Mouse (Mus musculus): ENCODE measurements around the gene Sycp3. TPM values are rescaled to one million over a fixed set of nuclear protein-coding genes. Genes with fewer than 3 reads are reported as not detected.
A peak's percentile ranks its signal among the peaks of the same experiment; 100 is the strongest.

The Sycp3 gene
- polyA plus RNA-seq (2015; fragmentation: Nextera tagmentation; extraction: Ambion mirVana) = 0.26 and 0.28 TPM in 2 replicates

- Histone ChIP-seq H3K4me2 (no peak within 1 kb of the TSS), H3K36me3 (no peaks in the 10 kb centered on the region), H3K9me3 (no peaks in the 10 kb centered on the region), H3K9ac (no peak within 1 kb of the TSS), H3K27ac (no peak within 1 kb of the TSS), H3K4me3 (replicated peaks) (no peak within 1 kb of the TSS), H3K27me3 (replicated peaks) (no peaks in the 10 kb centered on the region), H3K4me1 (no peaks in the 10 kb centered on the region)
- ATAC-seq (ENCODE audit: insufficient read depth, low FRiP score, low read depth) = no peak
- WGBS = 81% methylated on average over 33 of the region's 33 CpGs
Observed at GRCm38 (mm10) chr10:88459502-88459992, at the start of gene Sycp3. Sycp3 (plus strand) TSS chr10:88459569.

GRCm38 (mm10) chr10:88409751-88410150, 49.6 kb upstream of the Sycp3 start:
- 60% methylated on average over 2 of the region's 2 CpGs for WGBS
- no peaks in the 10 kb centered on the region for H3K27me3 ChIP-seq (replicated peaks)
- ATAC-seq (ENCODE audit: insufficient read depth, low FRiP score, low read depth) = no peak
- H3K4me2 ChIP-seq = no peak overlapping the region
- no peaks in the 10 kb centered on the region for H3K4me1 ChIP-seq
- no peaks in the 10 kb centered on the region for H3K36me3 ChIP-seq
- H3K4me3 ChIP-seq (replicated peaks) = no peak overlapping the region
- no peak overlapping the region for H3K9ac ChIP-seq
- no peak overlapping the region for H3K27ac ChIP-seq
- H3K9me3 ChIP-seq = no peaks in the 10 kb centered on the region

GRCm38 (mm10) chr10:88412290-88412995, 46.9 kb upstream of the Sycp3 start:
- 68% methylated on average over 17 of the region's 17 CpGs for WGBS
- H3K36me3 ChIP-seq = no peaks in the 10 kb centered on the region
- H3K9ac ChIP-seq = no peak overlapping the region
- no peak for ATAC-seq (ENCODE audit: insufficient read depth, low FRiP score, low read depth)
- no peak overlapping the region for H3K4me3 ChIP-seq (replicated peaks)
- no peaks in the 10 kb centered on the region for H3K4me1 ChIP-seq
- H3K27ac ChIP-seq = no peak overlapping the region
- H3K9me3 ChIP-seq = no peaks in the 10 kb centered on the region
- no peaks in the 10 kb centered on the region for H3K27me3 ChIP-seq (replicated peaks)
- no peak overlapping the region for H3K4me2 ChIP-seq

- no peak overlapping the region for H3K27ac ChIP-seq
- H3K36me3 ChIP-seq = peaks cover 5% of the 10 kb centered on the region; the same call in 1 of the 2 replicates
- no peak overlapping the region for H3K4me3 ChIP-seq (replicated peaks)
- H3K27me3 ChIP-seq (replicated peaks) = no peaks in the 10 kb centered on the region
- no peak overlapping the region for H3K9ac ChIP-seq
- ATAC-seq (ENCODE audit: insufficient read depth, low FRiP score, low read depth) = no peak
- no peak overlapping the region for H3K4me2 ChIP-seq
- H3K4me1 ChIP-seq = no peaks in the 10 kb centered on the region
- 85% methylated on average over 5 of the region's 5 CpGs for WGBS
- H3K9me3 ChIP-seq = no peaks in the 10 kb centered on the region
Observed at GRCm38 (mm10) chr10:88417686-88418085, 41.7 kb upstream of the Sycp3 start.

GRCm38 (mm10) chr10:88420141-88420541, 39.2 kb upstream of the Sycp3 start:
- Histone ChIP-seq H3K4me2 (no peak overlapping the region), H3K4me3 (replicated peaks) (no peak overlapping the region), H3K27ac (no peak overlapping the region), H3K9ac (no peak overlapping the region), H3K4me1 (no peaks in the 10 kb centered on the region), H3K27me3 (replicated peaks) (no peaks in the 10 kb centered on the region), H3K36me3 (peaks cover 5% of the 10 kb centered on the region; the same call in 1 of the 2 replicates), H3K9me3 (no peaks in the 10 kb centered on the region)
- no peak for ATAC-seq (ENCODE audit: insufficient read depth, low FRiP score, low read depth)
- WGBS = 75% methylated on average over 11 of the region's 11 CpGs

GRCm38 (mm10) chr10:88420655-88421435, 38.5 kb upstream of the Sycp3 start:
- ATAC-seq (ENCODE audit: insufficient read depth, low FRiP score, low read depth) = no peak
- Histone ChIP-seq H3K27ac (no peak overlapping the region), H3K9ac (no peak overlapping the region), H3K4me3 (replicated peaks) (no peak overlapping the region), H3K27me3 (replicated peaks) (no peaks in the 10 kb centered on the region), H3K9me3 (no peaks in the 10 kb centered on the region), H3K4me2 (no peak overlapping the region), H3K4me1 (no peaks in the 10 kb centered on the region), H3K36me3 (peaks cover 5% of the 10 kb centered on the region; the same call in 1 of the 2 replicates)
- 90% methylated on average over 19 of the region's 19 CpGs for WGBS

- H3K4me1 ChIP-seq = no peaks in the 10 kb centered on the region
Observed at GRCm38 (mm10) chr10:88426158-88426816, 33.1 kb upstream of the Sycp3 start.

GRCm38 (mm10) chr10:88426896-88427295, 32.5 kb upstream of the Sycp3 start:
- no peak overlapping the region for H3K9ac ChIP-seq

More at GRCm38 (mm10) chr10:88426158-88426816, 33.1 kb upstream of the Sycp3 start:
- ATAC-seq (ENCODE audit: insufficient read depth, low FRiP score, low read depth) = 0 out of 2 replicates have a peak, but pooled peaks have one; percentile 47
- WGBS = 97% methylated on average over 2 of the region's 2 CpGs
- no peaks in the 10 kb centered on the region for H3K27me3 ChIP-seq (replicated peaks)
- no peaks in the 10 kb centered on the region for H3K9me3 ChIP-seq
- H3K9ac ChIP-seq = no peak overlapping the region
- no peaks in the 10 kb centered on the region for H3K36me3 ChIP-seq
- H3K4me3 ChIP-seq (replicated peaks) = no peak overlapping the region
- no peak overlapping the region for H3K27ac ChIP-seq
- no peak overlapping the region for H3K4me2 ChIP-seq

GRCm38 (mm10) chr10:88427998-88428397, 31.4 kb upstream of the Sycp3 start:
- no peak overlapping the region for H3K4me2 ChIP-seq
- no peaks in the 10 kb centered on the region for H3K9me3 ChIP-seq
- H3K27ac ChIP-seq = no peak overlapping the region
- no peaks in the 10 kb centered on the region for H3K4me1 ChIP-seq
- 0 out of 2 replicates have a peak, but pooled peaks cover 1% of the 10 kb centered on the region for H3K36me3 ChIP-seq
- ATAC-seq (ENCODE audit: insufficient read depth, low FRiP score, low read depth) = no peak
- H3K4me3 ChIP-seq (replicated peaks) = no peak overlapping the region
- 90% methylated on average over 6 of the region's 6 CpGs for WGBS
- no peak overlapping the region for H3K9ac ChIP-seq
- no peaks in the 10 kb centered on the region for H3K27me3 ChIP-seq (replicated peaks)

More at GRCm38 (mm10) chr10:88426896-88427295, 32.5 kb upstream of the Sycp3 start:
- no peak overlapping the region for H3K4me3 ChIP-seq (replicated peaks)
- H3K4me2 ChIP-seq = no peak overlapping the region
- H3K27me3 ChIP-seq (replicated peaks) = no peaks in the 10 kb centered on the region
- H3K9me3 ChIP-seq = no peaks in the 10 kb centered on the region
- ATAC-seq (ENCODE audit: insufficient read depth, low FRiP score, low read depth) = no peak
- H3K36me3 ChIP-seq = no peaks in the 10 kb centered on the region
- no peak overlapping the region for H3K27ac ChIP-seq
- no peaks in the 10 kb centered on the region for H3K4me1 ChIP-seq
- 60% methylated on average over 5 of the region's 5 CpGs for WGBS

GRCm38 (mm10) chr10:88441224-88441623, 18.1 kb upstream of the Sycp3 start:
- Histone ChIP-seq H3K4me3 (replicated peaks) (no peak overlapping the region), H3K9me3 (no peaks in the 10 kb centered on the region), H3K9ac (no peak overlapping the region), H3K36me3 (no peaks in the 10 kb centered on the region), H3K4me1 (no peaks in the 10 kb centered on the region), H3K4me2 (no peak overlapping the region), H3K27me3 (replicated peaks) (no peaks in the 10 kb centered on the region), H3K27ac (no peak overlapping the region)
- WGBS = 71% methylated on average over 6 of the region's 6 CpGs
- no peak for ATAC-seq (ENCODE audit: insufficient read depth, low FRiP score, low read depth)

GRCm38 (mm10) chr10:88451221-88451620, 8.1 kb upstream of the Sycp3 start:
- H3K4me2 ChIP-seq = no peak overlapping the region

More at GRCm38 (mm10) chr10:88451221-88451620, 8.1 kb upstream of the Sycp3 start:
- Histone ChIP-seq H3K4me3 (replicated peaks) (no peak overlapping the region), H3K9me3 (no peaks in the 10 kb centered on the region), H3K27ac (no peak overlapping the region), H3K27me3 (replicated peaks) (no peaks in the 10 kb centered on the region), H3K4me1 (no peaks in the 10 kb centered on the region), H3K9ac (no peak overlapping the region), H3K36me3 (no peaks in the 10 kb centered on the region)
- no peak for ATAC-seq (ENCODE audit: insufficient read depth, low FRiP score, low read depth)
- 61% methylated on average over 2 of the region's 2 CpGs for WGBS

All from stomach, embryonic 15.5 days (tissue).